Mouse (Mus musculus) C2C12 (cell line): ENCODE data around the gene Slc26a10. TPM values are rescaled to one million over a fixed set of nuclear protein-coding genes. Genes with fewer than 3 reads are reported as not detected.

Experiments
- H3K27me3 ChIP-seq: one replicate; pipeline ENCODE4 v1.6.1; 2011; ENCODE audit not compliant: control insufficient read depth, insufficient read depth, insufficient read length
- H3K36me3 ChIP-seq: one replicate; pipeline ENCODE4 v1.6.1; 2011; ENCODE audit not compliant: control insufficient read depth, insufficient read depth
- H3K4me3 ChIP-seq: one replicate; pipeline ENCODE4 v1.5.1; 2011; ENCODE audit warnings: mild to moderate bottlenecking, control low read depth; ENCODE audit not compliant: poor library complexity, insufficient read depth, severe bottlenecking
- H3K79me2 ChIP-seq: one replicate; pipeline ENCODE4 v1.6.1; 2011; ENCODE audit not compliant: control insufficient read depth, insufficient read depth
- H3K79me3 ChIP-seq: one replicate; pipeline ENCODE4 v1.6.1; 2011; ENCODE audit warnings: low read depth, control low read depth
- H3ac ChIP-seq: one replicate; pipeline ENCODE3; 2011; ENCODE audit warnings: low read depth; ENCODE audit not compliant: control insufficient read depth, insufficient read length
- CEBPB ChIP-seq: IDR thresholded peaks from one replicate; pipeline ENCODE4 v1.6.1; 2011; ENCODE audit warnings: low read depth, mild to moderate bottlenecking, control low read depth, moderate library complexity
- CTCF ChIP-seq: IDR thresholded peaks from one replicate; pipeline ENCODE4 v1.5.1; 2011; ENCODE audit not compliant: control insufficient read depth, insufficient read depth, insufficient read length
- FOSL1 ChIP-seq: IDR thresholded peaks from one replicate; pipeline ENCODE4 v1.8.0; 2011; ENCODE audit warnings: mild to moderate bottlenecking, low read length; ENCODE audit not compliant: poor library complexity, insufficient read depth, severe bottlenecking
- MAX ChIP-seq: IDR thresholded peaks from one replicate; pipeline ENCODE4 v1.6.1; 2011; ENCODE audit warnings: mild to moderate bottlenecking, control low read depth
- MYOD1 ChIP-seq: IDR thresholded peaks from one replicate; pipeline ENCODE4 v1.6.1; 2011; ENCODE audit warnings: low read depth; ENCODE audit not compliant: control insufficient read depth, insufficient read length
- MYOG ChIP-seq: IDR thresholded peaks from one replicate; pipeline ENCODE4 v1.6.1; 2011; ENCODE audit not compliant: control insufficient read depth, insufficient read length; ENCODE audit errors: extremely low read depth
- USF1 ChIP-seq: IDR thresholded peaks from one replicate; pipeline ENCODE4 v1.6.1; 2011; ENCODE audit warnings: low read depth, mild to moderate bottlenecking, control low read depth, moderate library complexity
- polyA plus RNA-seq: library from polyadenylated mRNA; unstranded; fragments of >200 nt; fragmentation: generic; extraction: Trizol; gene quantifications from one replicate; pipeline ENCODE4 v1.2.1, GENCODE M21; 2012; ENCODE audit warnings: missing spikeins

Gene Slc26a10
- polyA plus RNA-seq, 1 experiment, result 2.9 TPM

GRCm38 (mm10) chr10:127126579-127126978 is 53.9 kb downstream of the Slc26a10 start:
- TF ChIP-seq CTCF (no peak), MAX (no peak), MYOG (no peak), MYOD1 (no peak), USF1 (no peak)
- Histone ChIP-seq H3ac (no peak overlapping the region), H3K27me3 (no peaks in the 10 kb centered on the region), H3K79me2 (no peaks in the 10 kb centered on the region), H3K36me3 (no peaks in the 10 kb centered on the region), H3K79me3 (no peaks in the 10 kb centered on the region), H3K4me3 (no peak overlapping the region)

DNA sequence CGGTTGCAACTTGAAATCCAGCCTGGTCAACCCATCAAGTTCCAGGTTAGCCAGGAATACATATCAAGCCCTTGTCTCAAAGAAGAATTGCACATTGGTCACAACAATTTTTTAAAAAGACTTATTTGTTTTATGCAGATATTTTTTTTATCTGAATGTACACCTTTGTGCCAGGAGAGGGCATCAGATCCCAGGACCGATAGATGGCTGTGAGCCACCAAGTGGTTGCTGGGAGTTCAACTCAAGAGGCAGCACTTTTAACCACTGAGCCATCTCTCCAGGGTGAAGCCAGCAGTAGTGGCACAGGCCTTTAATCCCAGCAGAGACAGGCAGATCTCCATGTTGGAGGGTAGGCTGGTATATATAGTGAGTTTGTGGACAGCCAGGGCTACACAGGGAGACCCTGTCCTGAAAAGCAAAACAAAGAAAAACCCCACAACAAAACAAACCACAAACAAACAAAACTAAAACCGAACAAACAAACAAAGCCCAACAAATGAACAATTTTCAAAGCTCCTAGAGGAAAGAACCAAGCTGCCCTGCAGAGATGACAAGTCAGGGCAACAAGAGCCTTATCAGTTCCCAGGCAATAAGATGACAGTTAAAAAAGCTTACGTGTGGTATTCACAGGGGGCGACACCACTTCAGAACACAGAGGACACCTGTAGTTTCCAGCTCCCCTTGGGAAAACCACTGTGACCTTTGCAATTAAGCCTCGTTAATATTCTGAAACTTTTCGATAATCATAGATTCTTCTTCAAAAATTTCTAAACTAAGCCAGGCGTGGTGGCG is 55.0 kb downstream of the Slc26a10 start:
- Histone ChIP-seq H3K27me3 (no peaks in the 10 kb centered on the region), H3K79me2 (no peaks in the 10 kb centered on the region), H3ac (no peak overlapping the region), H3K79me3 (no peaks in the 10 kb centered on the region), H3K36me3 (no peaks in the 10 kb centered on the region), H3K4me3 (no peak overlapping the region)
- TF ChIP-seq USF1 (no peak), MYOD1 (no peak), CEBPB (no peak), MYOG (no peak), FOSL1 (no peak), MAX (no peak), CTCF (no peak)

GRCm38 (mm10) chr10:127123436-127123805 is 57.0 kb downstream of the Slc26a10 start:
- Histone ChIP-seq H3K4me3 (no peak overlapping the region), H3K36me3 (peaks cover 8% of the 10 kb centered on the region), H3K79me3 (no peaks in the 10 kb centered on the region), H3K79me2 (no peaks in the 10 kb centered on the region), H3ac (no peak overlapping the region), H3K27me3 (no peaks in the 10 kb centered on the region)
- no peak for TF ChIP-seq CTCF
- TF ChIP-seq MYOG, result no peak
- no peak for TF ChIP-seq FOSL1
- TF ChIP-seq MAX, result no peak
- no peak for TF ChIP-seq CEBPB
- TF ChIP-seq USF1, result no peak
- no peak for TF ChIP-seq MYOD1

GRCm38 (mm10) chr10:127122784-127123435 is 57.5 kb downstream of the Slc26a10 start:
- H3K36me3 ChIP-seq, result peaks cover 10% of the 10 kb centered on the region
- no peaks in the 10 kb centered on the region for H3K27me3 ChIP-seq
- TF ChIP-seq USF1 (no peak), FOSL1 (no peak), CTCF (no peak), CEBPB (no peak), MYOD1 (no peak), MYOG (no peak), MAX (no peak)
- no peaks in the 10 kb centered on the region for H3K79me3 ChIP-seq
- no peaks in the 10 kb centered on the region for H3K79me2 ChIP-seq
- no peak overlapping the region for H3K4me3 ChIP-seq
- H3ac ChIP-seq, result no peak overlapping the region

DNA sequence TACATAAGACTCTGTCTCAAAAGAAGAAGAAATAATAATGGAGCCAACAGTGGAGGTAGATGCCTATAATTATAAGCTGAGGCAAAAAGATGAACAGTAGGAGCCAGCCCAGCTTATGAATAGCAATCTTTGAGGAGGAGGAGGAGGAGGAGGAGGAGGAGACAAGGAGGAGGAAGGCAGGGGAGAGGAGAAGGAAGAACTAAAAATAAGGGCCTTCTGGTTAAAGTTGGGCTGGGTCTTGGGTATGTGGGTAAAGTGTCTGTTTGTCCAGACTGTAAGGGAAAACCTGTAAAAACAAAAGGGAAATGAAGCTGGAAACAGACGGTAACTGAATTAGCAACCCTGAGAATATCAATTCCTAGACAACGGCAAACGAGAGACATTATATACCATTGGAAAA is 58.4 kb downstream of the Slc26a10 start:
- no peak overlapping the region for H3ac ChIP-seq
- H3K36me3 ChIP-seq, result peaks cover 15% of the 10 kb centered on the region
- TF ChIP-seq MAX, result no peak
- TF ChIP-seq MYOG, result no peak
- TF ChIP-seq FOSL1, result no peak
- no peak for TF ChIP-seq CEBPB
- TF ChIP-seq CTCF, result no peak
- TF ChIP-seq MYOD1, result no peak
- no peak for TF ChIP-seq USF1
- H3K27me3 ChIP-seq, result no peaks in the 10 kb centered on the region
- no peaks in the 10 kb centered on the region for H3K79me2 ChIP-seq
- no peak overlapping the region for H3K4me3 ChIP-seq
- H3K79me3 ChIP-seq, result no peaks in the 10 kb centered on the region

Other genes with a start within 250 kb of the Slc26a10 start
- 57.5 TPM for gene Ctdsp2, start 201.9 kb downstream of the Slc26a10 start, polyA plus RNA-seq
- gene Avil, start 179.9 kb downstream of the Slc26a10 start, polyA plus RNA-seq, result 0.13 TPM
- gene Tsfm, start 149.8 kb downstream of the Slc26a10 start, polyA plus RNA-seq, result 66.0 TPM
- gene Mettl1, start 139.2 kb downstream of the Slc26a10 start, polyA plus RNA-seq, result 31.3 TPM
- gene Eef1akmt3, start 139.1 kb downstream of the Slc26a10 start, polyA plus RNA-seq, result 0.22 TPM
- 0.20 TPM for gene Cyp27b1, start 132.4 kb downstream of the Slc26a10 start, polyA plus RNA-seq
- gene March9, start 120.5 kb downstream of the Slc26a10 start, polyA plus RNA-seq, result 3.0 TPM
- 714 TPM for gene Cdk4, start 117.1 kb downstream of the Slc26a10 start, polyA plus RNA-seq
- 118 TPM for gene Tspan31, start 110.4 kb downstream of the Slc26a10 start, polyA plus RNA-seq
- 3.2 TPM for gene Agap2, start 105.4 kb downstream of the Slc26a10 start, polyA plus RNA-seq
- 35.6 TPM for gene Os9, start 59.5 kb downstream of the Slc26a10 start, polyA plus RNA-seq
- gene B4galnt1, start 15.4 kb downstream of the Slc26a10 start, polyA plus RNA-seq, result 23.8 TPM
- 31.8 TPM for gene Arhgef25, start 9.4 kb upstream of the Slc26a10 start, polyA plus RNA-seq
- gene Dtx3, start 15.1 kb upstream of the Slc26a10 start, polyA plus RNA-seq, result 24.4 TPM
- 25.8 TPM for gene Pip4k2c, start 30.9 kb upstream of the Slc26a10 start, polyA plus RNA-seq
- 0.29 TPM for gene Kif5a, start 82.7 kb upstream of the Slc26a10 start, polyA plus RNA-seq
- gene Dctn2, start 85.7 kb upstream of the Slc26a10 start, polyA plus RNA-seq, result 170 TPM
- 15.2 TPM for gene Mbd6, start 108.4 kb upstream of the Slc26a10 start, polyA plus RNA-seq
- gene Mars, start 131.1 kb upstream of the Slc26a10 start, polyA plus RNA-seq, result 155 TPM
- gene Arhgap9, start 141.3 kb upstream of the Slc26a10 start, polyA plus RNA-seq, result 0.78 TPM
- gene Gli1, start 161.3 kb upstream of the Slc26a10 start, polyA plus RNA-seq, result 1.6 TPM
- not detected for gene Inhbe, start 173.8 kb upstream of the Slc26a10 start, polyA plus RNA-seq
- gene Inhbc, start 189.8 kb upstream of the Slc26a10 start, polyA plus RNA-seq, result not detected
- gene R3hdm2, start 199.7 kb upstream of the Slc26a10 start, polyA plus RNA-seq, result 31.0 TPM